Mouse (Mus musculus): ENCODE data around the gene Chrm2. TPM values are rescaled to one million over a fixed set of nuclear protein-coding genes. Genes with fewer than 3 reads are reported as not detected.

Chrm2 gene
- polyA plus RNA-seq, 1 experiment from 2014 or later = 8.0 TPM

GRCm38 (mm10) chr6:36516508-36516907 lies 128.6 kb downstream of the Chrm2 start:
- Histone ChIP-seq H3K36me3 (no peaks in the 10 kb centered on the region), H3K27ac (ENCODE audit: poor library complexity, severe bottlenecking) (peak overlapping the region; percentile 49; the same call in 1 of the 2 replicates), H3K9ac (no peak overlapping the region), H3K4me1 (replicated peaks) (peaks cover 21% of the 10 kb centered on the region), H3K9me3 (replicated peaks) (no peaks in the 10 kb centered on the region), H3K27me3 (replicated peaks) (no peaks in the 10 kb centered on the region), H3K4me2 (no peak overlapping the region), H3K4me3 (no peak overlapping the region)
- 70% methylated on average over 4 of the region's 4 CpGs for WGBS
- no peak for ATAC-seq (ENCODE audit: insufficient number of reproducible peaks, low FRiP score)

DNA sequence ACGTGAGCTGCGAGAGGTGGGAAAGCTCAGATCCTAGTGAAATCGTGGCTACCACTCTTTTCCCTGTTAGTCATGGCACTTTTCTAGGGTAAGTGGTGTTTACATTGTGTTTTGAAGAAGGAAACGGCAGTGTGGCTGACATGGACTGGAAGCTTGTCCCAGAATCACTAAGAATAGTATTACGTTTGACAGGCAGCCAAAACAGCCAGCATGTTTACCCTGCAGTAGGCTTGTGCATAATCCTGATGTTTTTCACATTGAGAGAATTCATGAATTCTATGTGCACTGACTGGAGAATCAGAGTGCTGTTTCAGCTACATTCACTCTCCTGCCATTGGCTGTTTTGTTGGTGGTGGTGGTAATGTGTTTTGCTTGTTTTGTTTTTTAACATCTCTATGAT lies 129.4 kb downstream of the Chrm2 start:
- Histone ChIP-seq H3K27ac (ENCODE audit: poor library complexity, severe bottlenecking) (no peak overlapping the region), H3K9me3 (replicated peaks) (no peaks in the 10 kb centered on the region), H3K4me3 (no peak overlapping the region), H3K4me1 (replicated peaks) (peaks cover 21% of the 10 kb centered on the region), H3K27me3 (replicated peaks) (no peaks in the 10 kb centered on the region), H3K9ac (no peak overlapping the region), H3K4me2 (no peak overlapping the region), H3K36me3 (no peaks in the 10 kb centered on the region)
- no peak for ATAC-seq (ENCODE audit: insufficient number of reproducible peaks, low FRiP score)
- WGBS = 50% methylated on average over 5 of the region's 5 CpGs

DNA sequence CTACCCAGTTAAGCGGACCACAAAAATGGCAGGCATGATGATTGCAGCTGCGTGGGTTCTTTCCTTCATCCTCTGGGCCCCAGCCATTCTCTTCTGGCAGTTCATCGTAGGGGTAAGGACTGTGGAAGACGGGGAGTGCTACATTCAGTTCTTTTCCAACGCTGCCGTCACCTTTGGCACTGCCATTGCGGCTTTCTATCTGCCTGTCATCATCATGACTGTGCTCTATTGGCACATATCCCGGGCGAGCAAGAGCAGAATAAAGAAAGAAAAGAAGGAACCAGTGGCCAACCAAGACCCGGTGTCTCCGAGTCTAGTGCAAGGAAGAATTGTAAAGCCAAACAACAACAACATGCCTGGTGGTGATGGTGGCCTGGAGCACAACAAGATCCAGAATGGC lies 135.7 kb downstream of the Chrm2 start:
- H3K9me3 ChIP-seq (replicated peaks) = no peaks in the 10 kb centered on the region
- no peak overlapping the region for H3K9ac ChIP-seq
- peaks cover 15% of the 10 kb centered on the region for H3K36me3 ChIP-seq
- no peak overlapping the region for H3K4me2 ChIP-seq
- H3K4me3 ChIP-seq = no peak overlapping the region
- 88% methylated on average over 11 of the region's 11 CpGs for WGBS
- ATAC-seq (ENCODE audit: insufficient number of reproducible peaks, low FRiP score) = no peak
- no peaks in the 10 kb centered on the region for H3K27me3 ChIP-seq (replicated peaks)
- H3K27ac ChIP-seq (ENCODE audit: poor library complexity, severe bottlenecking) = no peak overlapping the region
- no peaks in the 10 kb centered on the region for H3K4me1 ChIP-seq (replicated peaks)

GRCm38 (mm10) chr6:36528509-36528908 lies 140.6 kb downstream of the Chrm2 start:
- Histone ChIP-seq H3K4me2 (no peak overlapping the region), H3K4me1 (replicated peaks) (no peaks in the 10 kb centered on the region), H3K27me3 (replicated peaks) (no peaks in the 10 kb centered on the region), H3K27ac (ENCODE audit: poor library complexity, severe bottlenecking) (no peak overlapping the region), H3K9ac (no peak overlapping the region), H3K36me3 (peaks cover 14% of the 10 kb centered on the region), H3K4me3 (no peak overlapping the region), H3K9me3 (replicated peaks) (no peaks in the 10 kb centered on the region)
- WGBS = 70% methylated on average over 4 of the region's 4 CpGs
- no peak for ATAC-seq (ENCODE audit: insufficient number of reproducible peaks, low FRiP score)

- Histone ChIP-seq H3K27ac (ENCODE audit: poor library complexity, severe bottlenecking) (peak overlapping the region; percentile 31; the same call in 1 of the 2 replicates), H3K36me3 (no peaks in the 10 kb centered on the region), H3K4me2 (peak overlapping the region; percentile 9; the same call in 1 of the 2 replicates), H3K9ac (no peak overlapping the region), H3K4me3 (no peak overlapping the region), H3K9me3 (replicated peaks) (no peaks in the 10 kb centered on the region), H3K4me1 (replicated peaks) (no peaks in the 10 kb centered on the region), H3K27me3 (replicated peaks) (no peaks in the 10 kb centered on the region)
- WGBS = 28% methylated on average over 6 of the region's 6 CpGs
- ATAC-seq (ENCODE audit: insufficient number of reproducible peaks, low FRiP score) = peak; percentile 45; the same call in 1 of the 2 replicates
Observed at GRCm38 (mm10) chr6:36541247-36541646, 153.4 kb downstream of the Chrm2 start.

- no peak overlapping the region for H3K27ac ChIP-seq (ENCODE audit: poor library complexity, severe bottlenecking)
- H3K4me2 ChIP-seq = no peak overlapping the region
- no peaks in the 10 kb centered on the region for H3K9me3 ChIP-seq (replicated peaks)
- H3K4me1 ChIP-seq (replicated peaks) = no peaks in the 10 kb centered on the region
- H3K9ac ChIP-seq = no peak overlapping the region
- no peak for ATAC-seq (ENCODE audit: insufficient number of reproducible peaks, low FRiP score)
- H3K4me3 ChIP-seq = no peak overlapping the region
- 77% methylated on average over 2 of the region's 2 CpGs for WGBS
- no peaks in the 10 kb centered on the region for H3K36me3 ChIP-seq
- H3K27me3 ChIP-seq (replicated peaks) = no peaks in the 10 kb centered on the region
Observed at GRCm38 (mm10) chr6:36566886-36567285, 179.0 kb downstream of the Chrm2 start.

MicroRNAs encoded within 50 kb of the gene (microRNA counts, 519-probe panel; counts per million panel counts)
- not detected for microRNA mmu-miR-490

Small RNA genes within 50 kb of the gene (microRNA-seq; reads per million reads assigned to microRNA genes)
- 75.2 reads per million, percentile 49 among the genes with 10 or more reads in this experiment for gene Mir490

Data from heart, embryonic 12.5 days (tissue).